Mouse (Mus musculus) hindbrain, embryonic 16.5 days (tissue): ENCODE measurements at regions not wholly inside any gene's neighbourhood (a gene's known extent, or its start where the extent isn't known, plus 50 kb on each side); places are given as distances from the start of the nearest gene placed in this dataset. TPM values are rescaled to one million over a fixed set of nuclear protein-coding genes. Genes with fewer than 3 reads are reported as not detected.

Source experiments
- ATAC-seq: fragments of 200-750 bp; cut with Nextera tagmentation; 2 replicates; pipeline ENCODE4 v1.8.0; 2017; ENCODE audit warnings: moderate TSS enrichment, moderate library complexity
- H3K27ac ChIP-seq: fragments of 300-500 bp; sonication (generic); 2 replicates; pipeline ENCODE4 v1.5.1; 2014; ENCODE audit warnings: low read depth, mild to moderate bottlenecking, control low read depth, low read length, moderate library complexity
- H3K27me3 ChIP-seq: fragments of 300-500 bp; sonication (generic); replicated peaks from 2 replicates; pipeline ENCODE4 v1.6.1; 2014; ENCODE audit warnings: low read length; ENCODE audit not compliant: control insufficient read depth, insufficient read depth
- H3K36me3 ChIP-seq: fragments of 300-500 bp; sonication (generic); 2 replicates; pipeline ENCODE4 v1.6.1; 2014; ENCODE audit warnings: mild to moderate bottlenecking, low read length, moderate library complexity, mixed read lengths; ENCODE audit not compliant: control insufficient read depth, insufficient read depth
- H3K4me1 ChIP-seq: fragments of 300-500 bp; sonication (generic); 2 replicates; pipeline ENCODE4 v1.6.1; 2014; ENCODE audit warnings: low read depth, low read length; ENCODE audit not compliant: control insufficient read depth, insufficient read depth
- H3K4me2 ChIP-seq: fragments of 300-500 bp; sonication (generic); 2 replicates; pipeline ENCODE4 v1.6.1; 2014; ENCODE audit warnings: mild to moderate bottlenecking, low read length, control low read depth, moderate library complexity
- H3K4me3 ChIP-seq: fragments of 300-500 bp; sonication (generic); 2 replicates; pipeline ENCODE4 v1.5.1; 2014; ENCODE audit warnings: mild to moderate bottlenecking, low read length, control low read depth, moderate library complexity
- H3K9ac ChIP-seq: fragments of 300-500 bp; sonication (generic); 2 replicates; pipeline ENCODE4 v1.6.1; 2014; ENCODE audit warnings: low read depth, mild to moderate bottlenecking, control low read depth, low read length, moderate library complexity
- H3K9me3 ChIP-seq: fragments of 300-500 bp; sonication (generic); 2 replicates; pipeline ENCODE4 v1.6.1; 2014; ENCODE audit warnings: mild to moderate bottlenecking, low read length, moderate library complexity; ENCODE audit not compliant: control insufficient read depth
- WGBS: fragments of 180-500 bp; shearing (Covaris S2); extraction: QIAGEN DNeasy Blood & Tissue Kit; methylation state at CpG from one replicate; pipeline ENCODE4 v1.1.7; 2014; 5-methylcytosine and 5-hydroxymethylcytosine counted together
- microRNA counts: library from miRNA; unstranded; fragments of <30 nt; microRNA quantifications from one replicate; lab custom pipeline; 2016
- microRNA-seq: library from miRNA; unstranded; fragments of <30 nt; microRNA quantifications from one replicate; pipeline ENCODE4, GENCODE M21; 2017

DNA sequence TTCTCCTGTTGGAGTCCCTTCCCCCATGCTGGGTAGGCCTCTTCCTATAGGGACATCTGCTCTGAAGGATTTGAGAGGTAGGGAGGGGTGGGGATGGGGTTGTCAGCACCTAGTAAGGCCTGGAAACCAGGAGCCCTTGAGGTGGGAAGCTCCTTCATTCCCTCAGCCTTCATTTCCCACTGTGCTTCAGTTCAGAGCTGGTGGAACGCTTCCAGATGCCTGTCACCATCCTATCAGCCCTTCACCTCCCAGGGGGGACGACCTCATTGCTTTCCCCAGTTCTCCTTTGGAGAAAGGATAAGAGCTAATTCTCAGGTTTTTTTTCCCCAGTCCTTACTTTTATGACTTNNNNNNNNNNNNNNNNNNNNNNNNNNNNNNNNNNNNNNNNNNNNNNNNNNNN, 65.8 kb upstream of the Runx1 start:
- Histone ChIP-seq H3K4me1 (no peaks in the 10 kb centered on the region), H3K36me3 (no peaks in the 10 kb centered on the region), H3K9me3 (no peaks in the 10 kb centered on the region), H3K27me3 (no peaks in the 10 kb centered on the region), H3K4me2 (no peak overlapping the region), H3K27ac (no peak overlapping the region), H3K9ac (no peak overlapping the region), H3K4me3 (no peak overlapping the region)
- ATAC-seq = no peak
- 77% methylated on average over 2 of the region's 2 CpGs for WGBS

DNA sequence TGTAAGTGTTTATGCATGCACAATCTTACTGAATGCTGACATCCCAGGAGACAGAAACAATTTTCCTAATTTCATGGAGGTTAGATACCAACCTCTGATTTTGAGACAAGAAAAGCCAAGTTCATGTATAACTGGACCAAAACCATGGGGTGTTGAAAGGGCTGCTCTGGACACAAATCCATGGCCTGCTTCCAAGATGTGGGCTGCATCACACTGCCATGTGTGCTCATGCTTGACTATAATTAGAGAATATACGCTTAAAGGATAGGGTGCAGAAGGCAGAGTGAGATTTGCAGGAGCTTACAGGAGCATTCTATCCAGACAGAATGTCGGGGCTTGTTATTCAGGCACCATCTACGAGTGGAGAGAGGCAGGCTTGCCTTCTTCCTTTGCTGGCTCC, 64.8 kb upstream of the Runx1 start:
- no peak overlapping the region for H3K4me3 ChIP-seq
- H3K9me3 ChIP-seq = no peaks in the 10 kb centered on the region
- H3K9ac ChIP-seq = no peak overlapping the region
- H3K36me3 ChIP-seq = no peaks in the 10 kb centered on the region
- H3K4me1 ChIP-seq = no peaks in the 10 kb centered on the region
- no peaks in the 10 kb centered on the region for H3K27me3 ChIP-seq
- H3K4me2 ChIP-seq = no peak overlapping the region
- ATAC-seq = no peak
- WGBS = 71% methylated on average over 3 of the region's 3 CpGs
- no peak overlapping the region for H3K27ac ChIP-seq

DNA sequence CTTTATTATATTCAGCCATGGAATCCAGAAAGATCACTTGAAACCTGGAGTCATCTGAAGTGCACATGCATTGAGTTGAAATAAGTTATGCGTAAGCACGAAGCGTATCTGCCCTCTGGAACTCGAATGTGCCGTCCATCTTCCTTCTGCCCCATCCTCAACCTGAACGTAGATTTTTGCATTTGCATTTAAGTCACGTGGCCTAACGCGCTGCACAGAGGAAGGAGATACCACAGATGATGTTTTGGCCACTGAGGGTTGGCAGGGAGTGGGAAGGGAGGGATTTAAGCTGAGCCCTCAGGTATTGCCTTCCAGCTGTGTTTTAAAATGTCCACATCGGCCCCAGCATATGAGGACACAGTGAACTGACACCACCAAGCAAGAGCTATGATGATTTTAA, 63.6 kb upstream of the Runx1 start:
- H3K27me3 ChIP-seq = no peaks in the 10 kb centered on the region
- H3K9me3 ChIP-seq = no peaks in the 10 kb centered on the region
- no peak overlapping the region for H3K4me3 ChIP-seq
- WGBS = 87% methylated on average over 10 of the region's 10 CpGs
- H3K4me2 ChIP-seq = no peak overlapping the region
- no peak for ATAC-seq
- no peaks in the 10 kb centered on the region for H3K4me1 ChIP-seq
- no peak overlapping the region for H3K9ac ChIP-seq
- H3K27ac ChIP-seq = no peak overlapping the region
- H3K36me3 ChIP-seq = no peaks in the 10 kb centered on the region

DNA sequence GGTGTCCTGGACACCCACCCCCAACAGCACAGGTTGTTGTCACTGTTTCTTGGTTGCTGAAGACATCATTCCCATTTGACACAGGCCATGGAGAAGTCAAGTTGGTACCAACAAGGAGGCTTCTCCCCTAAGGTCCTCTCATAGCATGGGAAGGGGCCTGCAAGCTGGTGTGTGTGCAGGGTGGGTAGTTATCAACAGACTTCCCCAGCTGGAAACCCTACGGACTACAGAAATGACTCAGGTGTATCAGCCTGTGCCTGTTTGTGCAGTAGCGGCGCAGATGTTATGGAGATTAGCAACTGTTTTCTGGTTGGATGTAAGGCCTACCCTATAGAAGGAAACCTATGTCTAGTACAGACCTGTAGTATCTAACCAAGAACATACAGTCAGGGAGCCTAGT, 60.3 kb upstream of the Runx1 start:
- H3K9ac ChIP-seq = no peak overlapping the region

DNA sequence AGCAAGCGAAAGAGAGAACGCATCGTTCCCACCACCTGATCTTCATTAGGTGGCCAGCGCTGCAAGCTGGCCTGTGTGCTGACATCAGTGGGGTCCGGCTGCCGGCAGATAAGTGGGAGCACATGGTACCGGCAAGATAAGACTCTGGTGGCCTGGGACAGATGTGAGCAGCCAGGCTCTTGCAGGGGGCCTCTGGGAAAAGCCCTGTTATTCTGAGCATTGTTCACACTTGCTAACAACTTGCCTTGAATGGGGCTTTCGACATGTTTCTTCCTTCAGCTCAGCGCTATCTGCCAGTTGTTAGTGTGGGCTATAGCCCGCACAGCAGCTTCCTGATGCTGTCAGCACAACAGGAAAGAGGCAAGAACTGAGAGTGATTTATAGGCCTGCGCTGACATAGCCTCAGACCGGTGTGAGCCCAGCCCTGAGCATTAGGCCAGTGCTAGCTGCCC, 57.9 kb upstream of the Runx1 start:
- no peak for ATAC-seq
- no peaks in the 10 kb centered on the region for H3K4me1 ChIP-seq
- WGBS = 68% methylated on average over 12 of the region's 12 CpGs
- no peaks in the 10 kb centered on the region for H3K36me3 ChIP-seq
- no peaks in the 10 kb centered on the region for H3K27me3 ChIP-seq
- H3K27ac ChIP-seq = no peak overlapping the region
- no peak overlapping the region for H3K9ac ChIP-seq
- no peak overlapping the region for H3K4me2 ChIP-seq
- no peaks in the 10 kb centered on the region for H3K9me3 ChIP-seq
- no peak overlapping the region for H3K4me3 ChIP-seq

More for the DNA sequence above, 60.3 kb upstream of the Runx1 start:
- Histone ChIP-seq H3K4me2 (no peak overlapping the region), H3K27me3 (no peaks in the 10 kb centered on the region), H3K27ac (no peak overlapping the region), H3K36me3 (no peaks in the 10 kb centered on the region), H3K9me3 (no peaks in the 10 kb centered on the region), H3K4me3 (no peak overlapping the region), H3K4me1 (no peaks in the 10 kb centered on the region)
- no peak for ATAC-seq
- 100% methylated on average over 3 of the region's 3 CpGs for WGBS

DNA sequence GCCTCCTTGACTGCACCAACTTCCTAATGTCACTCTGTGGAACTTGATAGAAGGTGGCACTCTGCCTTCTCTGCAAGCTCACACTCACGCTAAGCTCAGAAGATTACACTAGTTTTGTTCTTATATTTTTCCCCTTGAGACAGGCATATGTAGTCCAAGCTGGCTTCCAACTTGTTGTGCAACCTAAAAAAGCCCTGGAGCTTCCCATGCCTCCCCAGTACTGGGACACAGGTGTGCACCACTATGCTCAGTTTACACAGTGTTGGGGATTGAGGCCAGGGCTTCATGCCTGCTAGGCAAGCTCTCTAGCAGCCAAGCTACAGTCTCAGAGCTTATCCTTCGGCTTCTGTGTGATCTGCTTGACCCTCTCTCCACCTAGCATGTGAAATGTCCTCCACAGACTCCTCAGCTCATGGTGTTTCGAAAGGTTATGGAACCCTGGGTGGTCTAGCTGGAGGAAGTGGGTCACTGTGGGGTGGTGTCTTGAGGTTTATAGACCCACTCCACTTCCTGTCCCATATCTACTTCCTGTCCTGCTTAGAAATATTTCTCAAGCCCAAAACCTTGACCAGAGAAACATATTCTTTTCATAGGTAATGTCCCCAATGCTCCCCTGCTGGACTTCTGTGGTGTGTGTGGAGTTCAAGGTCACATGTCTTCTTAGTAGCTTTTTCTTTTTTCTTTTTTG, 54.6 kb upstream of the Runx1 start:
- no peak overlapping the region for H3K9ac ChIP-seq
- H3K36me3 ChIP-seq = no peaks in the 10 kb centered on the region
- H3K27ac ChIP-seq = no peak overlapping the region
- no peak overlapping the region for H3K4me3 ChIP-seq
- no peaks in the 10 kb centered on the region for H3K27me3 ChIP-seq
- H3K9me3 ChIP-seq = no peaks in the 10 kb centered on the region
- no peaks in the 10 kb centered on the region for H3K4me1 ChIP-seq
- WGBS = 94% methylated on average over 3 of the region's 3 CpGs
- no peak for ATAC-seq
- no peak overlapping the region for H3K4me2 ChIP-seq

DNA sequence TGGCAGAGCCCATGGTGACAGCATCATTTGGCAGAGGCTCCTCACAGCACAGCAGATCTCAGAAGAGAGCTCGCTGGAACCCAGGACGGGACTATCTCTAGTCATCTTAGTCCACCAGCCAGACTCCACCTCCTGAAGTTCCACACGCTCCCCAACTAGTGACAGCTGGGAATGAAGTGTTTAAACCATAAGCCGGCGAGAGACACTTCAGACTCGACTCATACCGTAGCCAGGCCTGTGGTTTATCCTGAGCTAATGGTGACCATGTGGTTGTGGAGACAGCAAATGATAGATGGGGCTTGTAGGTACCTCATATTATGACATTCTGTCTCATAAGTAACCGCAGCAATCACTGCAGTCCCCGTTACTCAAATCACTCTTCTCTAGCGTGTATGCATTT, 52.1 kb upstream of the Runx1 start:
- 87% methylated on average over 10 of the region's 10 CpGs for WGBS
- Histone ChIP-seq H3K27ac (no peak overlapping the region), H3K9me3 (no peaks in the 10 kb centered on the region), H3K27me3 (no peaks in the 10 kb centered on the region), H3K4me1 (no peaks in the 10 kb centered on the region), H3K4me2 (no peak overlapping the region), H3K9ac (no peak overlapping the region), H3K4me3 (no peak overlapping the region), H3K36me3 (no peaks in the 10 kb centered on the region)
- no peak for ATAC-seq

MicroRNAs encoded in the stretch of these regions (microRNA counts, 519-probe panel; counts per million panel counts)
- microRNA mmu-miR-802 (lab: Ali Mortazavi, UCI) = not detected

Small RNA genes lying in the stretch of these regions (microRNA-seq; reads per million reads assigned to microRNA genes)
- not detected for gene Gm28003
- 0.83 reads per million for gene Mir802
